24 mouse cellular contexts compared by ENCODE assay signal in the genomic region with DNA sequence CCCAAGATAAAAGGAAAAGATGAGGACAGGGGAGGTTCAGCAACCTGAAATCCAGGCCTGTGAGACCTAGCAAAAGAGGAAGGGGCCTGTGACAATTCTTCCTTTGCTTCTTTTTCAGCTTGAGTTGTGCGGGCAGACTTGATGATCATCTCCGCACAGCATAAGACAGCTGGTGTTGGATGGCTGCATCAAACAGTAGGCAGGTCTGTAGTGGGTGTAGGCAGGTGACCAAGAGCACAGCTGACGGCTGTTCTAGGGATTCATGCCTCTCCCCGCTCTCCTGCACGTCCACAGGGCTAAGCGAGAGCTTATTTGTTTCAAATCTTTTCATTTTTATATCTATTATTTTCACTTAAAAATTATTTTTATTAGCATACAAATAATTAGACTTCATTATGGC.
DNase-seq lines count a peak whose midpoint lies in the region; ATAC-seq and TF ChIP-seq lines count a peak whose summit lies in the region.
"Had no signal": no experiment of that assay in that cellular context is flagged by ENCODE, and none has a peak within 500 bp of the region (broad histone marks: within the 10 kb centered on the region; RNA-seq: fewer than 3 reads in every experiment).

No protein-coding gene starts in this region.

- intact Hi-C loops in left cerebral cortex, postnatal 4 days (cut with DNase I), result no loop called here
- intact Hi-C loops in left cerebral cortex, postnatal 14 days (cut with DNase I), result no loop called here

- no peak overlapping the region for H3K27ac ChIP-seq in hindbrain, postnatal 0 days
- H3K27ac ChIP-seq in hindbrain, embryonic 14.5 days, result no peak overlapping the region
- H3K27ac ChIP-seq in liver, embryonic 11.5 days (ENCODE audit: low read depth, low read length), result no peak overlapping the region
- H3K27ac ChIP-seq: embryonic facial prominence, embryonic 15.5 days; forebrain, embryonic 10.5 days; gastrocnemius, adult 2 months had no signal

- no peaks in the 10 kb centered on the region; the same call in 1 of the 2 replicates for H3K4me1 ChIP-seq in hindbrain, postnatal 0 days (ENCODE audit: insufficient read depth, low read length)
- H3K4me1 ChIP-seq in hindbrain, embryonic 14.5 days (replicated peaks; ENCODE audit: control insufficient read depth, insufficient read depth, low read length), result peaks cover 4% of the 10 kb centered on the region; the same call in 1 of the 2 replicates
- H3K4me1 ChIP-seq in liver, embryonic 11.5 days (replicated peaks; ENCODE audit: control insufficient read depth, insufficient read depth, low read length), result no peaks in the 10 kb centered on the region
- H3K4me1 ChIP-seq: embryonic facial prominence, embryonic 15.5 days; forebrain, embryonic 10.5 days; heart, embryonic 12.5 days; hindbrain, embryonic 10.5 days had no signal

- no peak overlapping the region for H3K9ac ChIP-seq in hindbrain, postnatal 0 days (replicated peaks; ENCODE audit: low read length)
- H3K9ac ChIP-seq in hindbrain, embryonic 14.5 days, result no peak overlapping the region
- H3K9ac ChIP-seq in liver, embryonic 11.5 days (ENCODE audit: low read depth, low read length), result no peak overlapping the region
- H3K9ac ChIP-seq: embryonic facial prominence, embryonic 15.5 days; heart, embryonic 12.5 days had no signal

- H3K36me3 ChIP-seq in hindbrain, postnatal 0 days (ENCODE audit: insufficient read depth, low read length), result no peaks in the 10 kb centered on the region
- no peaks in the 10 kb centered on the region for H3K36me3 ChIP-seq in hindbrain, embryonic 14.5 days (replicated peaks; ENCODE audit: control insufficient read depth, insufficient read depth)
- H3K36me3 ChIP-seq in liver, embryonic 11.5 days (ENCODE audit: control insufficient read depth, insufficient read depth, low read length), result no peaks in the 10 kb centered on the region
- H3K36me3 ChIP-seq: embryonic facial prominence, embryonic 15.5 days; forebrain, embryonic 10.5 days; G1E; heart, embryonic 12.5 days; hindbrain, embryonic 10.5 days had no signal

- WGBS in hindbrain, postnatal 0 days, result 68% methylated on average over 6 of the region's 6 CpGs
- 88% methylated on average over 6 of the region's 6 CpGs for WGBS in hindbrain, embryonic 14.5 days
- WGBS in liver, embryonic 11.5 days, result 87% methylated on average over 6 of the region's 6 CpGs

- no peak overlapping the region for H3K4me2 ChIP-seq in hindbrain, postnatal 0 days (ENCODE audit: low read depth, low read length)
- H3K4me2 ChIP-seq in hindbrain, embryonic 14.5 days (replicated peaks), result no peak overlapping the region
- no peak overlapping the region for H3K4me2 ChIP-seq in liver, embryonic 11.5 days
- H3K4me2 ChIP-seq: embryonic facial prominence, embryonic 15.5 days; heart, embryonic 12.5 days had no signal

- H3K9me3 ChIP-seq in hindbrain, postnatal 0 days (ENCODE audit: low read length), result no peaks in the 10 kb centered on the region
- no peaks in the 10 kb centered on the region for H3K9me3 ChIP-seq in hindbrain, embryonic 14.5 days (ENCODE audit: control insufficient read depth, low read length)
- H3K9me3 ChIP-seq in liver, embryonic 11.5 days (ENCODE audit: control insufficient read depth, low read length), result no peaks in the 10 kb centered on the region
- H3K9me3 ChIP-seq: embryonic facial prominence, embryonic 15.5 days; forebrain, embryonic 10.5 days; G1E; heart, embryonic 12.5 days; hindbrain, embryonic 10.5 days had no signal

- ATAC-seq in hindbrain, postnatal 0 days, result peak; percentile 68; the same call in 1 of the 2 replicates
- no peak for ATAC-seq in hindbrain, embryonic 14.5 days (ENCODE audit: low FRiP score)
- ATAC-seq in liver, embryonic 11.5 days (replicated peaks; ENCODE audit: low FRiP score), result no peak
- ATAC-seq: CD4-positive, CD25-positive, alpha-beta regulatory T cell, adult 4 months; forebrain, embryonic 14.5 days; inflammation-experienced regulatory T-cells, adult 6 months had no signal

- H3K4me3 ChIP-seq in hindbrain, postnatal 0 days (ENCODE audit: low read length), result no peak overlapping the region
- no peak overlapping the region for H3K4me3 ChIP-seq in hindbrain, embryonic 14.5 days (replicated peaks; ENCODE audit: low read length)
- H3K4me3 ChIP-seq in liver, embryonic 11.5 days (ENCODE audit: low read depth, low read length), result no peak overlapping the region
- H3K4me3 ChIP-seq: embryonic facial prominence, embryonic 15.5 days; erythroblast, embryonic 14.5 days; forebrain, embryonic 10.5 days; gastrocnemius, adult 2 months; heart, embryonic 12.5 days; hindbrain, embryonic 10.5 days had no signal

- no peak for TF ChIP-seq CTCF in hindbrain, postnatal 0 days (IDR thresholded peaks at IDR 0.05; ENCODE audit: low read depth)

- H3K27me3 ChIP-seq in hindbrain, postnatal 0 days (ENCODE audit: insufficient read depth, low read length), result no peaks in the 10 kb centered on the region
- H3K27me3 ChIP-seq in hindbrain, embryonic 14.5 days (ENCODE audit: control insufficient read depth, insufficient read depth, low read length), result no peaks in the 10 kb centered on the region
- H3K27me3 ChIP-seq in liver, embryonic 11.5 days (replicated peaks; ENCODE audit: control insufficient read depth, insufficient read depth, low read length), result no peaks in the 10 kb centered on the region
- H3K27me3 ChIP-seq: embryonic facial prominence, embryonic 15.5 days; heart, embryonic 12.5 days had no signal

- DNase-seq in cerebellum, postnatal 10 days, result peak; percentile 72 to 73
- no peak for DNase-seq in cerebellum, postnatal 36 days
- peak; percentile 55 for DNase-seq in hindbrain, postnatal 0 days (ENCODE audit: low spot score)
- DNase-seq in hindbrain, embryonic 14.5 days (ENCODE audit: low spot score), result no peak
- DNase-seq in left cerebral cortex, postnatal 4 days, result peak; percentile 51
- no peak for DNase-seq in left cerebral cortex, postnatal 14 days (ENCODE audit: low spot score in 2 of 2)
- no peak for DNase-seq in liver, embryonic 11.5 days (ENCODE audit: low spot score)
- DNase-seq: adrenal gland, adult 8-10 months; adrenal gland, postnatal 36 days; B cell, adult 2 months; cerebellum, adult 11 months; cerebellum, adult 8-10 months; embryo, embryonic 11 days; gastrocnemius, adult 2 months; gastrocnemius, postnatal 25 days had no signal

Comparison
In these comparisons a context has a peak if more than half of its experiments do, and no peak if none do; other contexts are left out.
1. DNase-seq: peak in cerebellum, postnatal 10 days (2 of 2), hindbrain, postnatal 0 days (single experiment) and left cerebral cortex, postnatal 4 days (single experiment); none in cerebellum, postnatal 36 days (0 of 2), hindbrain, embryonic 14.5 days (single experiment), left cerebral cortex, postnatal 14 days (0 of 2) and liver, embryonic 11.5 days (single experiment).